Mouse (Mus musculus) megakaryocyte-erythroid progenitor cell, adult 5 weeks (primary cell): Measurements from ENCODE around the gene Gm44503. TPM values are rescaled to one million over a fixed set of nuclear protein-coding genes. Genes with fewer than 3 reads are reported as not detected.

Experiments
- polyA plus RNA-seq: library from polyadenylated mRNA; stranded (reverse); fragments of >175 nt; gene quantifications from 2 replicates; pipeline ENCODE4 v1.2.3, GENCODE M21; 2012

Gene Gm44503
- not detected in 2 replicates for polyA plus RNA-seq

DNA sequence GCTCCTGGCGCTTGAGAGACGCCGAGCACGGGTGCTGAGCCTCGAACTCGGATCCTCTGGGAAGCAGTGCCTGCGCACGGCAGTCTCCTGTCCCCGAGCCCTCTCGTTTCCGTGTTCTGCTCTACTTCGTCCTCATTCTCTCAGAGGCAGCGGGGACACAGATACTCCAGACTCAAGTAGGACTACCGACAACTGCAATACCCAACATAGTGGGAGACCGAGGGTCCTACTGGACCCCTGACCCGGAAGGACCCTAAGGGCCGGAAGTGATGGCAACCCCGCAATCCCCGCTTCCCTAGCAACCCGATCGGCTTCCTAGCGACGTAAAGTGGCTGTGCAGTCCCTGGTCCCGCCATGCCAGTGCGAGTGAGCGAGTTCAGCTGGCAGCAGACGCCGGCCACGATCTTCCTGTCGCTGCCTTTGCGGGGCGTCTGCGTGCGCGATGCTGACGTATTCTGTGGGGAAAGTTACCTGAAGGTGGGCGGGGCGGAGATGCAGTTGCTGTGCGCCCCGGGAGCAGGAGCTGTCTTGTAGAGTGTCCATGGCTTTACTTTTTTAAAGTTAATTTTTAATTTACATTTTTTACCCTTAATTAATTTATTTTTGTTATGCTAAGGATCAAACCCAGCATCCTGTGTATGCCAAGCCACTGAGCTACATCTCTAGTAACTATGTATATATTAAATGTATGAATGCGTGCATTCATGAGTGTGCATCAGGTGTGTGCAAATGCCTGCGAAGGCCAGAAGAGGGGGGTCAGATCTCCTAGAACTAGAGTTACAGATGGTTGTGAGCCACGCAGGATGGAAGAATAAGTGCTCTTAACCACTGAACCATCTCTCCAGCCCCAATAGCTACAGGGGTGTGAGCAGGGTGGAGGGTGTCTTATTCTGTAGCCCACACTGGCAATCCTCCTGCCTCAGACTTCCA is at the start of gene Gm44503, which contains the start of gene Dyx1c1:
TSS of gene Gm44503 (plus strand) at position 332 of the 930 bp plus-strand sequence.
TSS of gene Dyx1c1 (plus strand) at position 265 of the 930 bp plus-strand sequence.

GRCm38 (mm10) chr9:72925021-72925934 is 33.4 kb upstream of the Gm44503 start, which contains the start of gene Pygo1:
Pygo1 (plus strand) TSS chr9:72925645.

GRCm38 (mm10) chr9:72985250-72986220 is 26.9 kb downstream of the Gm44503 start, which contains the start of the genes Ccpg1os and Ccpg1:
Ccpg1os (minus strand) TSS chr9:72985382.
Ccpg1 (plus strand) TSS chr9:72985429.

DNA sequence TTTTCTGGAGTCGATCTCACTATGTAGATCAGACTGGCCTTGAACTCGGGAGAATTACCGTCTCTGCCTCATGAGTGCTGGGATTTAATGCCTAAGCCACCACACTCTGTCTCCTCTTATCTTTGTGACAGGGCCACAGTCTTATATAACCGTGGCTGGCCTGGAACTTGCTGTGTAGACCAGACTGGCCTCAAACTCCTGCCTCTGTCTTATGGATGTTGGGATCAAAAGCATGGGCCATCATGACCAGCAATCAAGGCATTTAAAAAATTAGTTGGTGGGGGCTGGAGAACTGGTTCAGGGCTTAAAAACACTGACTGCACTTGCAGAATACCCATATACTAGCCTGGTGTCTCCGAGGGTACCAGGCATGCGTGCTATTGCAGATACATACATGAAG is 81.4 kb downstream of the Gm44503 start, which contains the start of gene Pigb:
TSS of gene Pigb (minus strand) at position 299 of the 400 bp plus-strand sequence.

DNA sequence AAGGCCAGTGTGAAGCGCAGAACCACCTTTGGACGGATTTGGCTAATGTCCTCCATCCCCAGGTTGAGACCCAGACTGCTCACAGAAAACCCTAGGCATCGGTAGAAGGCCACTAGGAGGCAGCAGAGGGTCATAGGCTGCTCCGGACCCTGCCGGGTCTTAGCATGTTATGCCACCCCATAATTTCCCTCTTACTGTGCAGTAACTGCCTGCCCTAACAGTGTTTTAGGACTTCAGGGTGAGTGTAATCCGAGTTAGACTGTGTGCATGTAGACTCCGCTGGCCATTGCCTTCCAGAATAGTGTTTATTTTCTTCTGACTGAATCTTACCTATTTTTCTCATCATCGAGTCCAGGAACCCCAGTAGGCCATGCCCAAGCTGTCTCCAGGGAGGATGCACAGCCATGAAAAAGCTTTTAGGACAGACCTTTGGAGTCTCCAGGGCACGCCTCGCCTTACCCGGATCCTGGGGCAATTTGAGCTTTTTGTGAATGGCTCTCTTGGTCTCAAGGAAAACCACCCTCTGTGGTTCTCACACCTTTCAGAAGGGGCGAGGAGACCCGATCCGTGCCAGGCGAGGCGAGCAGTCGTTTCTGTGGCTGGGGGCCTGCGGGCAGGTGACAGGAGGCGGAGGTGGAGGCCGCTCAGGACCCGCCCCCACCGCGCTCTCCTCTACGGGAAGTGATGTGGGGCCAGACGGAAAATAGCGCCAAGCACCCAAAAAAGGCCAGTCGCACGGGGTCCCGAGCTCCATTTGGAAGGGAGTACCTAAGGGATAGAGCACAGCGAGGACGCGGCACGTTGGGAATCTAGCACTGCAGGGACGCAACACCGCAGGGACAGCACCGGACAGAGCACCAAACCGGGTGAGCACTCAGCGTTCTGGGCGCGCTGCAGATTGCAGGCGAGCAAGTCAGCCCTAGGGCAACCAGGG is 85.8 kb downstream of the Gm44503 start, which contains the start of gene Rab27a:
TSS of gene Rab27a (plus strand) at position 709 of the 934 bp plus-strand sequence.

Other genes with a start within 250 kb of the Gm44503 start
- gene Prtg, start 152.0 kb upstream of the Gm44503 start, polyA plus RNA-seq: under 0.01 and 0.21 TPM in 2 replicates
- gene Pygo1, start 33.2 kb upstream of the Gm44503 start, polyA plus RNA-seq: 0.01 and 0.02 TPM in 2 replicates
- gene Dyx1c1, start 67 bp upstream of the Gm44503 start, polyA plus RNA-seq: 0.05 and 0.23 TPM in 2 replicates
- 0.83 and 0.96 TPM in 2 replicates for gene Ccpg1os, start 26.5 kb downstream of the Gm44503 start, polyA plus RNA-seq
- 6.0 and 8.7 TPM in 2 replicates for gene Ccpg1, start 26.6 kb downstream of the Gm44503 start, polyA plus RNA-seq
- gene Pigb, start 81.5 kb downstream of the Gm44503 start, polyA plus RNA-seq: 2.5 and 3.4 TPM in 2 replicates
- 52.5 and 71.0 TPM in 2 replicates for gene Rab27a, start 86.0 kb downstream of the Gm44503 start, polyA plus RNA-seq
- gene Khdc3, start 143.0 kb downstream of the Gm44503 start, polyA plus RNA-seq: 0.37 and 0.59 TPM in 2 replicates
- 0.12 TPM in 1 of 2 replicates, not detected in the other for gene Gm20509, start 143.6 kb downstream of the Gm44503 start, polyA plus RNA-seq
- 19.3 and 21.7 TPM in 2 replicates for gene Rsl24d1, start 154.6 kb downstream of the Gm44503 start, polyA plus RNA-seq